Mouse (Mus musculus): ENCODE results near the gene Pknox1. TPM values are rescaled to one million over a fixed set of nuclear protein-coding genes. Genes with fewer than 3 reads are reported as not detected.
"Not testable (repeated sequence)": the region's sequence is repeated elsewhere in the genome, so short reads cannot be mapped to it uniquely, and the experiment has no call there.

Pknox1 gene
- polyA plus RNA-seq, 1 experiment = 26.8 TPM

GRCm38 (mm10) chr17:31531441-31532158 lies 32.9 kb upstream of the Pknox1 start:
- no peak for DNase-seq
- TF ChIP-seq POLR2A (IDR thresholded peaks at IDR 0.05; ENCODE audit: borderline replicate concordance, extremely low read depth, low read depth, low read length) (no peak), CTCF (IDR thresholded peaks at IDR 0.05; ENCODE audit: insufficient read depth, low read length) (no peak)
- Histone ChIP-seq H3K4me3 (replicated peaks; ENCODE audit: extremely low read depth, low read depth, low read length) (no peak overlapping the region), H3K4me1 (ENCODE audit: control insufficient read depth, insufficient read depth, low read length) (peaks cover 9% of the 10 kb centered on the region)
- WGBS = 82% methylated on average over 14 of the region's 14 CpGs

- WGBS = 85% methylated on average over 4 of the region's 4 CpGs
- not testable (repeated sequence) for DNase-seq; H3K4me1 ChIP-seq (ENCODE audit: control insufficient read depth, insufficient read depth, low read length); H3K4me3 ChIP-seq (replicated peaks; ENCODE audit: extremely low read depth, low read depth, low read length)
Observed at GRCm38 (mm10) chr17:31532331-31532730, 32.2 kb upstream of the Pknox1 start.

GRCm38 (mm10) chr17:31535358-31535757 lies 29.2 kb upstream of the Pknox1 start:
- 36% methylated on average over 4 of the region's 4 CpGs for WGBS
- TF ChIP-seq CTCF (IDR thresholded peaks at IDR 0.05; ENCODE audit: insufficient read depth, low read length) = no peak
- no peak for TF ChIP-seq POLR2A (IDR thresholded peaks at IDR 0.05; ENCODE audit: borderline replicate concordance, extremely low read depth, low read depth, low read length)
- DNase-seq = no peak
- Histone ChIP-seq H3K4me3 (replicated peaks; ENCODE audit: extremely low read depth, low read depth, low read length) (no peak overlapping the region), H3K4me1 (ENCODE audit: control insufficient read depth, insufficient read depth, low read length) (peaks cover 9% of the 10 kb centered on the region)

- TF ChIP-seq POLR2A (IDR thresholded peaks at IDR 0.05; ENCODE audit: borderline replicate concordance, extremely low read depth, low read depth, low read length) (no peak), CTCF (IDR thresholded peaks at IDR 0.05; ENCODE audit: insufficient read depth, low read length) (no peak)
- DNase-seq = peak; percentile 32
- Histone ChIP-seq H3K4me1 (ENCODE audit: control insufficient read depth, insufficient read depth, low read length) (peaks cover 9% of the 10 kb centered on the region), H3K4me3 (replicated peaks; ENCODE audit: extremely low read depth, low read depth, low read length) (no peak overlapping the region)
- WGBS = 24% methylated on average over 8 of the region's 8 CpGs
Observed at GRCm38 (mm10) chr17:31535871-31536629, 28.5 kb upstream of the Pknox1 start.

- H3K4me1 ChIP-seq (ENCODE audit: control insufficient read depth, insufficient read depth, low read length) = peaks cover 9% of the 10 kb centered on the region
- TF ChIP-seq POLR2A (IDR thresholded peaks at IDR 0.05; ENCODE audit: borderline replicate concordance, extremely low read depth, low read depth, low read length) (no peak), CTCF (IDR thresholded peaks at IDR 0.05; ENCODE audit: insufficient read depth, low read length) (no peak)
Observed at GRCm38 (mm10) chr17:31540101-31540500, 24.4 kb upstream of the Pknox1 start.

GRCm38 (mm10) chr17:31540809-31541459 lies 23.6 kb upstream of the Pknox1 start:
- DNase-seq = no peak
- Histone ChIP-seq H3K4me3 (replicated peaks; ENCODE audit: extremely low read depth, low read depth, low read length) (no peak overlapping the region), H3K4me1 (ENCODE audit: control insufficient read depth, insufficient read depth, low read length) (peaks cover 2% of the 10 kb centered on the region)
- WGBS = 60% methylated on average over 4 of the region's 4 CpGs
- TF ChIP-seq CTCF (IDR thresholded peaks at IDR 0.05; ENCODE audit: insufficient read depth, low read length) = no peak
- TF ChIP-seq POLR2A (IDR thresholded peaks at IDR 0.05; ENCODE audit: borderline replicate concordance, extremely low read depth, low read depth, low read length) = no peak

More at GRCm38 (mm10) chr17:31540101-31540500, 24.4 kb upstream of the Pknox1 start:
- no peak for DNase-seq
- whole genome bisulfite sequencing = 43% methylated on average over 3 of the region's 3 CpGs
- H3K4me3 ChIP-seq (replicated peaks; ENCODE audit: extremely low read depth, low read depth, low read length) = no peak overlapping the region

- no peak for DNase-seq
- Histone ChIP-seq H3K4me1 (ENCODE audit: control insufficient read depth, insufficient read depth, low read length) (no peaks in the 10 kb centered on the region; the same call in 1 of the 2 replicates), H3K4me3 (replicated peaks; ENCODE audit: extremely low read depth, low read depth, low read length) (no peak overlapping the region)
- WGBS = 52% methylated on average over 6 of the region's 6 CpGs
- TF ChIP-seq POLR2A (IDR thresholded peaks at IDR 0.05; ENCODE audit: borderline replicate concordance, extremely low read depth, low read depth, low read length) (no peak), CTCF (IDR thresholded peaks at IDR 0.05; ENCODE audit: insufficient read depth, low read length) (no peak)
Observed at GRCm38 (mm10) chr17:31541460-31541831, 23.1 kb upstream of the Pknox1 start.

DNA sequence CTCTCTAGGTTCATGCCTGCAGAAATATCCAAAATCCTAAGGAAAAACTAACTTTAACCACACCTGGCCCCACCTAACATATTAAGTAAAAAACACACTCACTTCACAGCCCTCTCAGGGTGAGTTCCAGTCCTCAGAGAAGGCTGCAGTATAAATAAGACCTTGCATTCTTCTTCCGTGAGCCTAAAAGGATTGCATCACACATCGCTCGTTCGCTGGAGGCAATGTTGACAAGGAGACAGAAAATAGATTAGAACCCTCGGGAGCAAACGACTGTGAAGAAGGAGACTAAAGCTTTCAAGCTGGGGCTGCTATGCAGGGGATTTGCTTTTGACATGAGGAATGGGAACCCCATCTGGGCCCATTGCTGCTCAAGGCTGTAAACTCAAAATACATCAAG lies 21.0 kb upstream of the Pknox1 start:
- WGBS = 36% methylated on average over 6 of the region's 6 CpGs

GRCm38 (mm10) chr17:31546444-31547196 lies 17.9 kb upstream of the Pknox1 start:
- TF ChIP-seq CTCF (IDR thresholded peaks at IDR 0.05; ENCODE audit: insufficient read depth, low read length) (no peak), POLR2A (IDR thresholded peaks at IDR 0.05; ENCODE audit: borderline replicate concordance, extremely low read depth, low read depth, low read length) (no peak)
- DNase-seq = no peak
- 73% methylated on average over 9 of the region's 9 CpGs for WGBS
- Histone ChIP-seq H3K4me1 (ENCODE audit: control insufficient read depth, insufficient read depth, low read length) (no peaks in the 10 kb centered on the region), H3K4me3 (replicated peaks; ENCODE audit: extremely low read depth, low read depth, low read length) (no peak overlapping the region)

More for the DNA sequence above, 21.0 kb upstream of the Pknox1 start:
- Histone ChIP-seq H3K4me1 (ENCODE audit: control insufficient read depth, insufficient read depth, low read length) (no peaks in the 10 kb centered on the region), H3K4me3 (replicated peaks; ENCODE audit: extremely low read depth, low read depth, low read length) (no peak overlapping the region)
- DNase-seq = no peak
- no peak for TF ChIP-seq POLR2A (IDR thresholded peaks at IDR 0.05; ENCODE audit: borderline replicate concordance, extremely low read depth, low read depth, low read length)
